34 mouse cellular contexts compared by ENCODE assay signal in the genomic region with DNA sequence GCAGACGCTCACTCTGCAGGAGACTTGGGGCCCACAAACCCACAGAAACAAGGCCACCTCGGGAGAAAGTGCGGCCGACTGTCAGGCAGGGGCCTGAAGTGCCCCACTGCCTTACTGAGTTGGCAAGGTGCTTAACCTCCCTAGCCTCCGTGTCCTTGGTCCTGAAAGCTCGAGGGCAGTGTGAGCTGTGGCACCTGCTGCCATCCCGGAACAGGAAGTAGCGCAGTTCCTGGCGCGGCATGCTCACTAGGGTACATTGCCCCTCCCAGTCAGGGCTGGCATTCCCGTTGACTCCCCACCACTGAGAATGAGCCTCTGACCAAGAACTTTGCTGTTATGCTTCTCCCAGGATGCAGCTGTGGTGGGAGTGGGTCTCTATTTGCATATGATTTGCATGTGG. TPM values are rescaled to one million over a fixed set of nuclear protein-coding genes. Genes with fewer than 3 reads are reported as not detected.
A peak's percentile ranks its signal among the peaks of the same experiment; 100 is the strongest.
DNase-seq lines count a peak whose midpoint lies in the region; ATAC-seq and TF ChIP-seq lines count a peak whose summit lies in the region.
"Had no signal": no experiment of that assay in that cellular context is flagged by ENCODE, and none has a peak within 500 bp of the region (broad histone marks: within the 10 kb centered on the region; RNA-seq: fewer than 3 reads in every experiment).

No protein-coding gene starts in this region.

- 0 out of 2 replicates have a peak, but pooled peaks have one; percentile 9 for ATAC-seq in common myeloid progenitor, adult 5-6 weeks (replicated peaks; ENCODE audit: low read depth, poor library complexity, severe bottlenecking)
- peak; percentile 29; the same call in 1 of the 2 replicates for ATAC-seq in megakaryocyte progenitor cell, adult 5-6 weeks (replicated peaks; ENCODE audit: poor library complexity)
- ATAC-seq: activated CD4-positive, CD25-positive, alpha-beta regulatory T cell, adult 4 months; forebrain, embryonic 14.5 days; midbrain, embryonic 13.5 days had no signal

- DNase-seq in thymus, adult 2 months: no peak
- DNase-seq in thymus, postnatal 4 days: no peak
- DNase-seq in heart, postnatal 10 days: no peak
- DNase-seq in Muller cell, postnatal 12 days (ENCODE audit: inconsistent ontology term): no peak
- DNase-seq: adrenal gland, adult 2 months; cerebellum, adult 2 months; cerebellum, postnatal 14 days; gastrocnemius, postnatal 14 days; heart, adult 11 months; heart, postnatal 4 days; kidney, adult 18-20 months; kidney, postnatal 25 days; lung, postnatal 36 days; right cerebral cortex, adult 18-20 months; right cerebral cortex, postnatal 4 days; thymus, postnatal 36 days had no signal

- intact Hi-C loops in heart, postnatal 10 days (cut with DNase I): no loop called here

- no peaks in the 10 kb centered on the region for H3K27me3 ChIP-seq in thymus, adult 2 months (ENCODE audit: control insufficient read depth, insufficient read depth, low read length)
- H3K27me3 ChIP-seq: embryonic facial prominence, embryonic 12.5 days; lung, embryonic 15.5 days; midbrain, embryonic 13.5 days had no signal

- no peak for TF ChIP-seq CTCF in thymus, adult 2 months (IDR thresholded peaks at IDR 0.05; ENCODE audit: borderline replicate concordance, control insufficient read depth, extremely low read depth, insufficient read depth, low read length, poor library complexity)

- no peak overlapping the region for H3K27ac ChIP-seq in thymus, adult 2 months (ENCODE audit: control insufficient read depth, insufficient read depth, low read length)
- H3K27ac ChIP-seq: embryonic facial prominence, embryonic 12.5 days; heart, embryonic 10.5 days; hindbrain, embryonic 14.5 days; kidney, embryonic 15.5 days; limb, embryonic 12.5 days; lung, embryonic 15.5 days; midbrain, embryonic 13.5 days had no signal

- peaks cover 11% of the 10 kb centered on the region for H3K4me1 ChIP-seq in thymus, adult 2 months (replicated peaks; ENCODE audit: control insufficient read depth, insufficient read depth, low read length)
- H3K4me1 ChIP-seq: embryonic facial prominence, embryonic 12.5 days; heart, embryonic 10.5 days; kidney, embryonic 15.5 days; limb, embryonic 12.5 days; lung, embryonic 15.5 days had no signal

- no peaks in the 10 kb centered on the region for H3K36me3 ChIP-seq in thymus, adult 2 months (ENCODE audit: control insufficient read depth, insufficient read depth, low read length)
- H3K36me3 ChIP-seq: embryonic facial prominence, embryonic 12.5 days; kidney, embryonic 15.5 days; limb, embryonic 12.5 days; lung, embryonic 15.5 days; midbrain, embryonic 13.5 days had no signal

- H3K4me3 ChIP-seq in thymus, adult 2 months (ENCODE audit: control insufficient read depth, insufficient read depth, low read length): peak overlapping the region; percentile 6
- H3K4me3 ChIP-seq: embryonic facial prominence, embryonic 12.5 days; heart, embryonic 10.5 days; kidney, embryonic 15.5 days; limb, embryonic 12.5 days; lung, embryonic 15.5 days; midbrain, embryonic 13.5 days had no signal

- no peak for TF ChIP-seq POLR2A in thymus, adult 2 months (IDR thresholded peaks at IDR 0.05; ENCODE audit: control insufficient read depth, extremely low read depth, insufficient read depth, low read length, poor library complexity)

- WGBS in thymus, adult 2 months: 43% methylated on average over 11 of the region's 11 CpGs

RNA-seq across cellular contexts. Expression of a gene that starts 15.5 kb away (rescaled TPM):
- polyA plus RNA-seq in thymus, adult 2 months (2012; rRNA removed): 2.6 and 3.7 TPM in 2 replicates
- total RNA-seq in common myeloid progenitor, adult 5-6 weeks (2017): 0.19 and 0.32 TPM in 2 replicates
- total RNA-seq in megakaryocyte progenitor cell, adult 5-6 weeks (2015): not detected in 2 replicates
- 0.07 and 0.46 TPM in 2 replicates for total RNA-seq in megakaryocyte progenitor cell, adult 5-6 weeks (2017)
- under 1 TPM; 0.12 TPM for total RNA-seq in heart, postnatal 10 days (2021)
- total RNA-seq: adrenal gland, adult 2 months; adrenal gland, postnatal 4 days; layer of hippocampus, adult 18-20 months; left cerebral cortex, adult 18-20 months had no signal
- polyA plus RNA-seq: adrenal gland, adult 2 months; cerebellum, adult 2 months; forebrain, embryonic 14.5 days; hindbrain, embryonic 14.5 days; intestine, embryonic 14.5 days had no signal

RNA-seq across cellular contexts. Expression of a gene that starts 19.6 kb away (rescaled TPM):
- polyA plus RNA-seq in thymus, adult 2 months (2012; rRNA removed): 0.85 and 0.89 TPM in 2 replicates
- total RNA-seq in common myeloid progenitor, adult 5-6 weeks (2017): not detected in 2 replicates
- 0.05 TPM in 2 replicates for total RNA-seq in megakaryocyte progenitor cell, adult 5-6 weeks (2015)
- total RNA-seq in megakaryocyte progenitor cell, adult 5-6 weeks (2017): not detected in 2 replicates
- not detected for total RNA-seq in heart, postnatal 10 days (2021)
- total RNA-seq: adrenal gland, adult 2 months; adrenal gland, postnatal 4 days; heart, postnatal 4 days; layer of hippocampus, adult 18-20 months; layer of hippocampus, postnatal 10 days; left cerebral cortex, adult 18-20 months; left cerebral cortex, postnatal 14 days had no signal
- polyA plus RNA-seq: adrenal gland, adult 2 months; forebrain, embryonic 14.5 days; hindbrain, embryonic 14.5 days; liver, embryonic 16.5 days; midbrain, embryonic 13.5 days had no signal

RNA-seq across cellular contexts. Expression of a gene that starts 51.9 kb away (rescaled TPM):
- 21.0 and 23.5 TPM in 2 replicates for polyA plus RNA-seq in thymus, adult 2 months (2012; rRNA removed)
- total RNA-seq in common myeloid progenitor, adult 5-6 weeks (2017): 4.1 and 7.3 TPM in 2 replicates
- total RNA-seq in megakaryocyte progenitor cell, adult 5-6 weeks (2015): 4.6 and 4.9 TPM in 2 replicates
- total RNA-seq in megakaryocyte progenitor cell, adult 5-6 weeks (2017): 6.9 and 9.3 TPM in 2 replicates
- under 1 TPM; 0.40 to 0.48 TPM for total RNA-seq in heart, postnatal 10 days (2021)
- total RNA-seq: layer of hippocampus, adult 18-20 months; layer of hippocampus, postnatal 10 days; left cerebral cortex, adult 18-20 months; left cerebral cortex, postnatal 14 days had no signal
- polyA plus RNA-seq: embryonic facial prominence, embryonic 12.5 days; forebrain, embryonic 14.5 days; limb, embryonic 12.5 days had no signal
